Mouse (Mus musculus) CH12.LX (cell line): ENCODE data around the gene Olfr222.

Experiments
- CTCF ChIP-seq, 2 experiments: IDR thresholded peaks in 1 of 2; conservative IDR thresholded peaks in 1 of 2; 2 replicates each; pipeline ENCODE4 v1.5.1; 2011 to 2012; ENCODE audit warnings: low read depth in 2 of 2, low read length in 2 of 2, improper control_type of control experiment in 1 of 2, inconsistent platforms in 1 of 2, mild to moderate bottlenecking in 1 of 2, moderate library complexity in 1 of 2
- E2F4 ChIP-seq: IDR thresholded peaks from 2 replicates; pipeline ENCODE4 v1.6.1; 2011; ENCODE audit warnings: low read depth, low read length, improper control_type of control experiment; ENCODE audit not compliant: insufficient replicate concordance
- MAFK ChIP-seq: IDR thresholded peaks from 2 replicates; pipeline ENCODE4 v1.6.1; 2011; ENCODE audit warnings: low read length, improper control_type of control experiment; ENCODE audit not compliant: insufficient replicate concordance
- MAZ ChIP-seq: IDR thresholded peaks from 2 replicates; pipeline ENCODE4 v1.6.1; 2012; ENCODE audit warnings: low read depth, mild to moderate bottlenecking, inconsistent platforms, low read length, improper control_type of control experiment, moderate library complexity

- TF ChIP-seq CTCF (conservative IDR thresholded peaks at IDR 0.05 in 1 of 2, IDR thresholded peaks at IDR 0.05 in 1 of 2; ENCODE audit: low read depth in 2 of 2, low read length in 2 of 2) (no peak), E2F4 (no peak), MAZ (no peak), MAFK (no peak)
These were observed 45.0 kb downstream of the Olfr222 start for GRCm38 (mm10) chr11:59530870-59531535.
